Mouse (Mus musculus) stomach, embryonic 14.5 days (tissue): ENCODE data around the gene Acvr1b. TPM values are rescaled to one million over a fixed set of nuclear protein-coding genes. Genes with fewer than 3 reads are reported as not detected.

Experiments used
- ATAC-seq: fragments of 200-750 bp; cut with Nextera tagmentation; 2 replicates; pipeline ENCODE4 v1.8.0; 2017; ENCODE audit warnings: low read depth, moderate TSS enrichment; ENCODE audit not compliant: insufficient number of reproducible peaks, insufficient read depth, low FRiP score
- H3K27ac ChIP-seq: fragments of 300-500 bp; sonication (generic); 2 replicates; pipeline ENCODE4 v1.5.1; 2014; ENCODE audit warnings: mild to moderate bottlenecking, low read length, moderate library complexity, mixed read lengths
- H3K27me3 ChIP-seq: fragments of 300-500 bp; sonication (generic); 2 replicates; pipeline ENCODE4 v1.6.1; 2014; ENCODE audit warnings: low read length, control low read depth, mixed read lengths; ENCODE audit not compliant: control insufficient read depth, insufficient read depth
- H3K36me3 ChIP-seq: fragments of 300-500 bp; sonication (generic); 2 replicates; pipeline ENCODE4 v1.6.1; 2014; ENCODE audit warnings: mild to moderate bottlenecking, control low read depth, low read length, moderate library complexity, mixed read lengths; ENCODE audit not compliant: control insufficient read depth, insufficient read depth
- H3K4me1 ChIP-seq: fragments of 300-500 bp; sonication (generic); 2 replicates; pipeline ENCODE4 v1.6.1; 2014; ENCODE audit warnings: low read length, control low read depth, mixed read lengths; ENCODE audit not compliant: control insufficient read depth, insufficient read depth
- H3K4me2 ChIP-seq: fragments of 300-500 bp; sonication (generic); replicated peaks from 2 replicates; pipeline ENCODE4 v1.6.1; 2014; ENCODE audit warnings: low read depth, low read length, control low read depth
- H3K4me3 ChIP-seq: fragments of 300-500 bp; sonication (generic); 2 replicates; pipeline ENCODE4 v1.5.1; 2014; ENCODE audit warnings: low read depth, low read length, control low read depth
- H3K9ac ChIP-seq: fragments of 300-500 bp; sonication (generic); replicated peaks from 2 replicates; pipeline ENCODE4 v1.6.1; 2014; ENCODE audit warnings: low read depth, mild to moderate bottlenecking, control low read depth, low read length, moderate library complexity, mixed read lengths
- H3K9me3 ChIP-seq: fragments of 300-500 bp; sonication (generic); 2 replicates; pipeline ENCODE4 v1.6.1; 2016; ENCODE audit warnings: low read depth, low read length, control low read depth; ENCODE audit not compliant: control insufficient read depth
- WGBS: fragments of 180-500 bp; shearing (Covaris S2); extraction: QIAGEN DNeasy Blood & Tissue Kit; methylation state at CpG from one replicate; pipeline ENCODE4 v1.1.7; 2014; 5-methylcytosine and 5-hydroxymethylcytosine counted together
- microRNA-seq: library from miRNA; unstranded; fragments of <30 nt; microRNA quantifications from one replicate; pipeline ENCODE4, GENCODE M21; 2016
- polyA plus RNA-seq: library from polyadenylated mRNA; unstranded; fragments of >200 nt; fragmentation: Nextera tagmentation; extraction: Ambion mirVana; gene quantifications from 2 replicates; pipeline ENCODE4 v1.2.1, GENCODE M21; 2014

Acvr1b gene
- polyA plus RNA-seq, 1 experiment from 2014 or later, result 11.5 TPM

DNA sequence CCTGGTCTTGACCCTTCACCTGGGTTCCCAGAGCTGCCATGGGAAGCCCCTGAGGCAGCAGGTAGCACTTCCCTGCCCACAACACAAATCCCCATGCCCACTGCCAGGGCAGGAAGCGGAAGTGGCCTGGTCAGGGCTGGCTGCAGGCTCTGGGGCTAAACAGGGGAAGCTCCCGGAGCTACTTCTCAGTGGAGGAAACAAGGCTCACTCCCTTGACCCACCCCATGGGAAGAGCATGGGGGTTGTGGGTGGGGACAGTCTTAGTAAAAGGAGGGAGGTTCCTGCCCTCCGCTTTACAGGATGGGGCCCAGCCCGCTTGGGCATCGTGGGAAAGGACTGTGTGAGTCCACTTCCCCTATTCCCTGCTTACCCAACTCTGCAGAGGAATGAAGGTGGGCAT lies 88.6 kb downstream of the Acvr1b start:
- ATAC-seq, result no peak
- Histone ChIP-seq H3K9me3 (no peaks in the 10 kb centered on the region), H3K36me3 (no peaks in the 10 kb centered on the region), H3K27ac (no peak overlapping the region), H3K4me2 (no peak overlapping the region), H3K4me3 (no peak overlapping the region), H3K27me3 (no peaks in the 10 kb centered on the region), H3K9ac (no peak overlapping the region), H3K4me1 (peaks cover 33% of the 10 kb centered on the region)
- 56% methylated on average over 5 of the region's 5 CpGs for WGBS

Small RNAs within 50 kb of the gene (microRNA-seq; reads per million reads assigned to microRNA genes)
- gene Mir6962, result 0.78 reads per million

Other genes starting within 250 kb of the Acvr1b start
- gene Gm47841, start 126.7 kb upstream of the Acvr1b start, polyA plus RNA-seq, result not detected in 2 replicates
- 0.38 and 0.41 TPM in 2 replicates for gene Fignl2, start 95.5 kb upstream of the Acvr1b start, polyA plus RNA-seq
- not detected in 2 replicates for gene Ankrd33, start 58.3 kb upstream of the Acvr1b start, polyA plus RNA-seq
- 15.6 and 16.9 TPM in 2 replicates for gene Acvrl1, start 45.5 kb upstream of the Acvr1b start, polyA plus RNA-seq
- gene Grasp, start 50.1 kb downstream of the Acvr1b start, polyA plus RNA-seq, result 6.4 and 7.2 TPM in 2 replicates
- gene Nr4a1, start 80.2 kb downstream of the Acvr1b start, polyA plus RNA-seq, result 10.1 and 12.1 TPM in 2 replicates
- gene Atg101, start 110.2 kb downstream of the Acvr1b start, polyA plus RNA-seq, result 63.5 and 64.1 TPM in 2 replicates
- gene 6030408B16Rik, start 119.1 kb downstream of the Acvr1b start, polyA plus RNA-seq, result 20.1 and 25.0 TPM in 2 replicates
- 2.4 and 4.0 TPM in 2 replicates for gene Krt80, start 196.1 kb downstream of the Acvr1b start, polyA plus RNA-seq
- gene Krt7, start 237.0 kb downstream of the Acvr1b start, polyA plus RNA-seq, result 131 and 148 TPM in 2 replicates